Mouse (Mus musculus): ENCODE data around the gene Actr1a. TPM values are rescaled to one million over a fixed set of nuclear protein-coding genes. Genes with fewer than 3 reads are reported as not detected.

The Actr1a gene
- polyA plus RNA-seq, 1 experiment from 2014 or later = 126 TPM

DNA sequence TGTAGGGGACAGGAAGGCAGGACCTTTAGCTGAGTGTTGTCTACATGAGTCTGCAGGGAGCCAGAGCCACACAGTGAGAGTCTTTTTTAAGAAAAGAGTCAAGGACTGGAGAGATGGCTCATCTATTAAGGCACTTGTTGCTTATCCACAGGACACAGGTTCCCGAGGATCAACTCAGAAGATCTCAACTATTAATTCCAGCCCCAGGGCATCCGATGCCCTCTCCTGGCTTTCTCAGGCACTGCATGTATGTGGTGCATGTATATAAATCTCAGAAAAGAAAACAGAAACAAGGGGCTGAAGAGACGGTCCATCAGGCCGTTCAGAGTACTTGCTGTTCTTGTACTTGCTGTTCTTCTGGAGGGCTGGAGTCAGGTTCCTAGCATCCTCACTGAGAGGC, 3.5 kb downstream of the Actr1a start:
- H3K27ac ChIP-seq (replicated peaks in 1 of 2; ENCODE audit: control insufficient read depth in 1 of 2, insufficient read depth in 1 of 2, low read depth in 2 of 2, low read length in 2 of 2) = no peak overlapping the region
- no peak overlapping the region for H3K9ac ChIP-seq (ENCODE audit: low read length)
- H3K36me3 ChIP-seq (ENCODE audit: control insufficient read depth, insufficient read depth, low read length) = peaks cover 22% of the 10 kb centered on the region
- no peak for ATAC-seq (ENCODE audit: insufficient number of reproducible peaks, insufficient read depth, low FRiP score, low read depth)
- H3K4me1 ChIP-seq (ENCODE audit: control insufficient read depth in 2 of 2, insufficient read depth in 2 of 2, low read length in 2 of 2) = peaks cover 9 to 15% of the 10 kb centered on the region in 2 experiments; a peak in 3 of 4 replicates
- no peaks in the 10 kb centered on the region for H3K27me3 ChIP-seq (ENCODE audit: control insufficient read depth, insufficient read depth, low read length)
- H3K4me3 ChIP-seq (ENCODE audit: control insufficient read depth in 1 of 2, insufficient read depth in 1 of 2, low read depth in 1 of 2, low read length in 2 of 2) = no peak overlapping the region
- H3K4me2 ChIP-seq (ENCODE audit: low read length) = no peak overlapping the region
- whole genome bisulfite sequencing = 45% methylated on average over 4 of the region's 4 CpGs
- no peaks in the 10 kb centered on the region for H3K9me3 ChIP-seq (ENCODE audit: control insufficient read depth, low read length)

DNA sequence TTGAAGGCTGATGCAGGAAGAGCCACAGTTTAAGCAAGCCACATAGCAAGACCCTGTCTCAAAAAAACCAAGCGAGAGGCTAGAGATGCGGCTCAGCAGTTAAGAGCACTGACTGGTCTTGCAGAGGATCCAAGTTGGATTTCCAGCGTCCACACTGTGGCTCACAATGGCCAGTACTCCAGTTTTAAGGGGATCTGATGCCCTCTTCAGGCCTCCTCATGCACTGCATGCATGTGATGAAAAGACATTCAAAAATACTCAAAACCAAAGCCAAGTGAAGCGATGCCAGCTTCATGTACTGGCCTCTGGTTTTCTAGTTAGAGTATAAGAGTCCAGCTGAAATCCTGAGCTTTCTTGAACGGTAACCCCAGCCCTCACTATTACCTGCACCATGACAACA, 5.7 kb downstream of the Actr1a start:
- WGBS = 84% methylated on average over 5 of the region's 5 CpGs
- Histone ChIP-seq H3K9me3 (ENCODE audit: control insufficient read depth, low read length) (no peaks in the 10 kb centered on the region), H3K36me3 (ENCODE audit: control insufficient read depth, insufficient read depth, low read length) (peaks cover 38% of the 10 kb centered on the region), H3K27me3 (ENCODE audit: control insufficient read depth, insufficient read depth, low read length) (no peaks in the 10 kb centered on the region), H3K9ac (ENCODE audit: low read length) (no peak overlapping the region), H3K4me3 (ENCODE audit: control insufficient read depth in 1 of 2, insufficient read depth in 1 of 2, low read depth in 1 of 2, low read length in 2 of 2) (no peak overlapping the region), H3K27ac (replicated peaks in 1 of 2; ENCODE audit: control insufficient read depth in 1 of 2, insufficient read depth in 1 of 2, low read depth in 2 of 2, low read length in 2 of 2) (no peak overlapping the region), H3K4me1 (ENCODE audit: control insufficient read depth in 2 of 2, insufficient read depth in 2 of 2, low read length in 2 of 2) (peaks cover 7 to 10% of the 10 kb centered on the region in 2 experiments; a peak in 3 of 4 replicates), H3K4me2 (ENCODE audit: low read length) (no peak overlapping the region)
- ATAC-seq (ENCODE audit: insufficient number of reproducible peaks, insufficient read depth, low FRiP score, low read depth) = no peak

DNA sequence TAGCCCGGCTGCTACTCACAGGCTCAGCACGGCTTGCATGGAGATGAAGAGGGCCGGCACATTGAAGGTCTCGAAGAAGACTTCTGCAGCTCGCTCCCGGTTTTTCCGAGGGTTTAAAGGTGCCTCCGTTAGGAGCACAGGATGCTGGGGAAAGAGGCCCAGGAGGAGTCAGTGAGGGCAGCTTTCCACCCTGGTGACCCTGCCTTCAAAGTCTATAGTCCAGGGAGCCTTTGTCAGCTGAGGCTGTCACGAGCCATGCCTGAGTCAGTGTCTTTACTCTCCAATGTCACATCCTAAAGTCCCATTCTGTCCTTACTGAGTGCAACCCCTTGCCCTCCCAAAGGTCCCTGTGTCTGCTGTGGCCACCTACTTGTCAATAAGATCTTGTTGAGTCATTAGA, 13.3 kb downstream of the Actr1a start:
- Histone ChIP-seq H3K9ac (ENCODE audit: low read length) (no peak overlapping the region), H3K4me1 (ENCODE audit: control insufficient read depth in 2 of 2, insufficient read depth in 2 of 2, low read length in 2 of 2) (no peaks in the 10 kb centered on the region), H3K36me3 (ENCODE audit: control insufficient read depth, insufficient read depth, low read length) (peaks cover 95% of the 10 kb centered on the region), H3K27ac (replicated peaks in 1 of 2; ENCODE audit: control insufficient read depth in 1 of 2, insufficient read depth in 1 of 2, low read depth in 2 of 2, low read length in 2 of 2) (no peak overlapping the region), H3K4me2 (ENCODE audit: low read length) (no peak overlapping the region), H3K9me3 (ENCODE audit: control insufficient read depth, low read length) (no peaks in the 10 kb centered on the region), H3K27me3 (ENCODE audit: control insufficient read depth, insufficient read depth, low read length) (no peaks in the 10 kb centered on the region), H3K4me3 (ENCODE audit: control insufficient read depth in 1 of 2, insufficient read depth in 1 of 2, low read depth in 1 of 2, low read length in 2 of 2) (no peak overlapping the region)
- WGBS = 89% methylated on average over 9 of the region's 9 CpGs
- no peak for ATAC-seq (ENCODE audit: insufficient number of reproducible peaks, insufficient read depth, low FRiP score, low read depth)

DNA sequence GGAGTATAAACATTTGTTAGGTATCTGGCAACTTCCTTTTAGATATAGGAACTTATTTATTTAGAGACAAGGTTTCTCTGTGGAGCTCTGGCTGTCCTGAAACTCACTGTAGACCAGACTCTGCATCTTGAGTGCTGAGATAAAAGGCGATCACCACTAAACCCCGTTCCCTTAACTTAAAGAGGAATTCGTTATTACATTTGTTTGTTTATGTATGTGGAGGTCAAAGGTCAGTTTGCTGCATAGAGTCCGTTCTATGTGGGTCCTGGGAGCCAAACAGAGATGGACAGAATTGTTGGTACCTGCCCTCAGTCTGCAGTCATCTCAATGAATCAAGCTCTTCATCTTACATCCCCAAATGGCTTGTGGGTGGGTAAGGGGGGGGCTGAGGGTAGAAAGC, 19.7 kb downstream of the Actr1a start:
- H3K4me2 ChIP-seq (ENCODE audit: low read length) = no peak overlapping the region

DNA sequence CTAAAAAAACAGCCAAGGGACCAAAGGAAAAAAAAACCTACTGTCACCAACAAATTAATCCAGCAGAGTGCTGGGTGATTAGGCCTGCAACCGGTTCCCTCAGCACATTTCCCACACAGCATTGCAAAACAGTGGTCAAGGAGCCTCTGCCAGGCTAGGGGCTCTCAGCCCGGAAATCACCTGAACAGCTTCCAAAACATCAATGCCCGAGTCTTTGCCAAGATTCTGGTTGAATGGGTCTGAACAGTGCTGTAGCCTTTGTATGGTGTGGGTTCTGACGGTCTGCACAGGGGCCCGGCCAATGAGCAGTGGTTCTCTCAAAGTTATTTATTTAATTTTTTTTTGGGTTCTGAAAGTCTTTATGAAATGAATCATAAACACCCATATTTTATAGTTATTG, 20.1 kb downstream of the Actr1a start:
- H3K36me3 ChIP-seq (ENCODE audit: control insufficient read depth, insufficient read depth, low read length) = peaks cover 44% of the 10 kb centered on the region
- H3K27ac ChIP-seq (replicated peaks in 1 of 2; ENCODE audit: control insufficient read depth in 1 of 2, insufficient read depth in 1 of 2, low read depth in 2 of 2, low read length in 2 of 2) = no peak overlapping the region
- no peak overlapping the region for H3K4me3 ChIP-seq (ENCODE audit: control insufficient read depth in 1 of 2, insufficient read depth in 1 of 2, low read depth in 1 of 2, low read length in 2 of 2)
- no peak overlapping the region for H3K9ac ChIP-seq (ENCODE audit: low read length)
- ATAC-seq (ENCODE audit: insufficient number of reproducible peaks, insufficient read depth, low FRiP score, low read depth) = no peak
- 70% methylated on average over 5 of the region's 5 CpGs for WGBS
- no peaks in the 10 kb centered on the region for H3K9me3 ChIP-seq (ENCODE audit: control insufficient read depth, low read length)
- H3K4me1 ChIP-seq (ENCODE audit: control insufficient read depth in 2 of 2, insufficient read depth in 2 of 2, low read length in 2 of 2) = no peaks in the 10 kb centered on the region
- no peaks in the 10 kb centered on the region for H3K27me3 ChIP-seq (ENCODE audit: control insufficient read depth, insufficient read depth, low read length)
- no peak overlapping the region for H3K4me2 ChIP-seq (ENCODE audit: low read length)

More for the DNA sequence above, 19.7 kb downstream of the Actr1a start:
- H3K4me1 ChIP-seq (ENCODE audit: control insufficient read depth in 2 of 2, insufficient read depth in 2 of 2, low read length in 2 of 2) = no peaks in the 10 kb centered on the region
- no peaks in the 10 kb centered on the region for H3K27me3 ChIP-seq (ENCODE audit: control insufficient read depth, insufficient read depth, low read length)
- H3K9ac ChIP-seq (ENCODE audit: low read length) = no peak overlapping the region
- 53% methylated on average over 4 of the region's 4 CpGs for WGBS
- peaks cover 48% of the 10 kb centered on the region for H3K36me3 ChIP-seq (ENCODE audit: control insufficient read depth, insufficient read depth, low read length)
- H3K4me3 ChIP-seq (ENCODE audit: control insufficient read depth in 1 of 2, insufficient read depth in 1 of 2, low read depth in 1 of 2, low read length in 2 of 2) = no peak overlapping the region
- ATAC-seq (ENCODE audit: insufficient number of reproducible peaks, insufficient read depth, low FRiP score, low read depth) = no peak
- H3K9me3 ChIP-seq (ENCODE audit: control insufficient read depth, low read length) = no peaks in the 10 kb centered on the region
- H3K27ac ChIP-seq (replicated peaks in 1 of 2; ENCODE audit: control insufficient read depth in 1 of 2, insufficient read depth in 1 of 2, low read depth in 2 of 2, low read length in 2 of 2) = no peak overlapping the region

GRCm38 (mm10) chr19:46374477-46375088, 21.0 kb downstream of the Actr1a start:
- Histone ChIP-seq H3K36me3 (ENCODE audit: control insufficient read depth, insufficient read depth, low read length) (peaks cover 35% of the 10 kb centered on the region), H3K4me2 (ENCODE audit: low read length) (no peak overlapping the region), H3K4me1 (ENCODE audit: control insufficient read depth in 2 of 2, insufficient read depth in 2 of 2, low read length in 2 of 2) (no peaks in the 10 kb centered on the region), H3K4me3 (ENCODE audit: control insufficient read depth in 1 of 2, insufficient read depth in 1 of 2, low read depth in 1 of 2, low read length in 2 of 2) (no peak overlapping the region), H3K27ac (replicated peaks in 1 of 2; ENCODE audit: control insufficient read depth in 1 of 2, insufficient read depth in 1 of 2, low read depth in 2 of 2, low read length in 2 of 2) (no peak overlapping the region), H3K9me3 (ENCODE audit: control insufficient read depth, low read length) (no peaks in the 10 kb centered on the region), H3K9ac (ENCODE audit: low read length) (no peak overlapping the region), H3K27me3 (ENCODE audit: control insufficient read depth, insufficient read depth, low read length) (no peaks in the 10 kb centered on the region)
- 0 out of 2 replicates have a peak, but pooled peaks have one; percentile 24 for ATAC-seq (ENCODE audit: insufficient number of reproducible peaks, insufficient read depth, low FRiP score, low read depth)
- WGBS = 52% methylated on average over 21 of the region's 21 CpGs

DNA sequence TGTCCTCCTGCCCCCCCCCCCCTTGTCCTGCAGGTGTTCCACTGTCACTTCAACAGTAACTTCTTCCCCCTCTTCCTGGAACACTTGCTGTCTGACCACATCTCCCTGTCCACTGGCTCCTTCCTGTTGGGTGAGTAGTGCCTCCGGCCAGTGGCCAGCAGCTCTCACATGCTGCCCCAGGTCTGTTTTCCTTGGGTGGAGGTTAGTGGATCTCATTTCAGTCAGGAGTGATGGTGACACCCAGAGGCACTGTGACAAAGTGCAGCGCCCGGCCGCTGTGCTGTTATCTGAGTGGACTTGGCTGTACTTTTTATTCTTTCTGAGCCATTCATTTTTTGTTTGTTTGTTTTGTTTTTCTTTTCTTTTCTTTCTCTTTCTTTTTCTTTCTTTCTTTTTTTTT, 26.3 kb downstream of the Actr1a start:
- 3% methylated on average over 4 of the region's 4 CpGs for WGBS
- no peaks in the 10 kb centered on the region for H3K9me3 ChIP-seq (ENCODE audit: control insufficient read depth, low read length)
- 0 out of 4 replicates have a peak, but pooled peaks cover 0 to 2% of the 10 kb centered on the region in 2 experiments for H3K4me1 ChIP-seq (ENCODE audit: control insufficient read depth in 2 of 2, insufficient read depth in 2 of 2, low read length in 2 of 2)
- H3K4me2 ChIP-seq (ENCODE audit: low read length) = no peak overlapping the region
- ATAC-seq (ENCODE audit: insufficient number of reproducible peaks, insufficient read depth, low FRiP score, low read depth) = no peak
- H3K27me3 ChIP-seq (ENCODE audit: control insufficient read depth, insufficient read depth, low read length) = no peaks in the 10 kb centered on the region
- no peak overlapping the region for H3K4me3 ChIP-seq (ENCODE audit: control insufficient read depth in 1 of 2, insufficient read depth in 1 of 2, low read depth in 1 of 2, low read length in 2 of 2)
- no peak overlapping the region for H3K9ac ChIP-seq (ENCODE audit: low read length)
- H3K27ac ChIP-seq (replicated peaks in 1 of 2; ENCODE audit: control insufficient read depth in 1 of 2, insufficient read depth in 1 of 2, low read depth in 2 of 2, low read length in 2 of 2) = no peak overlapping the region
- H3K36me3 ChIP-seq (ENCODE audit: control insufficient read depth, insufficient read depth, low read length) = no peaks in the 10 kb centered on the region

Measured in heart, embryonic 14.5 days (tissue).